Mouse (Mus musculus) lung, postnatal 14 days (tissue): ENCODE measurements around the gene Mrpl48.
"Not testable (repeated sequence)": the region's sequence is repeated elsewhere in the genome, so short reads cannot be mapped to it uniquely, and the experiment has no call there.

Experiments
- DNase-seq: peaks from one replicate; pipeline ENCODE4 v3.0.0; 2021

The Mrpl48 gene

GRCm38 (mm10) chr7:100582727-100583236 is 25.3 kb downstream of the Mrpl48 start:
- DNase-seq = peak; percentile 90

- no peak for DNase-seq
Observed at GRCm38 (mm10) chr7:100582235-100582634, 25.9 kb downstream of the Mrpl48 start.

- no peak for DNase-seq
Observed at GRCm38 (mm10) chr7:100578794-100579193, 29.3 kb downstream of the Mrpl48 start.

- DNase-seq = no peak
Observed at GRCm38 (mm10) chr7:100572704-100573103, 35.4 kb downstream of the Mrpl48 start.

- no peak for DNase-seq
Observed at GRCm38 (mm10) chr7:100572061-100572460, 36.0 kb downstream of the Mrpl48 start.

GRCm38 (mm10) chr7:100570930-100571715 is 37.0 kb downstream of the Mrpl48 start:
- no peak for DNase-seq

GRCm38 (mm10) chr7:100569907-100570306 is 38.2 kb downstream of the Mrpl48 start:
- no peak for DNase-seq

- not testable (repeated sequence) for DNase-seq
Observed at GRCm38 (mm10) chr7:100567238-100567637, 40.9 kb downstream of the Mrpl48 start.

- DNase-seq = no peak
Observed at GRCm38 (mm10) chr7:100561861-100562587, 46.1 kb downstream of the Mrpl48 start.

GRCm38 (mm10) chr7:100559331-100559730 is 48.8 kb downstream of the Mrpl48 start:
- no peak for DNase-seq

- DNase-seq = no peak
Observed at GRCm38 (mm10) chr7:100557241-100557640, 50.9 kb downstream of the Mrpl48 start.

GRCm38 (mm10) chr7:100555431-100555951 is 52.6 kb downstream of the Mrpl48 start:
- DNase-seq = no peak

GRCm38 (mm10) chr7:100554939-100555338 is 53.2 kb downstream of the Mrpl48 start:
- DNase-seq = no peak

- DNase-seq = peak; percentile 28
Observed at GRCm38 (mm10) chr7:100550338-100551007, 57.6 kb downstream of the Mrpl48 start.

GRCm38 (mm10) chr7:100549796-100550195 is 58.3 kb downstream of the Mrpl48 start:
- DNase-seq = no peak

- no peak for DNase-seq
Observed at GRCm38 (mm10) chr7:100547631-100548030, 60.5 kb downstream of the Mrpl48 start.

- DNase-seq = no peak
Observed at GRCm38 (mm10) chr7:100544437-100544836, 63.7 kb downstream of the Mrpl48 start.

GRCm38 (mm10) chr7:100539516-100539915 is 68.6 kb downstream of the Mrpl48 start:
- no peak for DNase-seq

GRCm38 (mm10) chr7:100537519-100537902 is 70.6 kb downstream of the Mrpl48 start:
- DNase-seq = no peak

GRCm38 (mm10) chr7:100536804-100537518 is 71.1 kb downstream of the Mrpl48 start, which contains the start of gene Coa4:
Gene Coa4, plus strand, starts transcription at chr7:100537071.
- DNase-seq = peak; percentile 82

- DNase-seq = no peak
Observed at GRCm38 (mm10) chr7:100535831-100536230, 72.3 kb downstream of the Mrpl48 start.

GRCm38 (mm10) chr7:100534216-100534615 is 73.9 kb downstream of the Mrpl48 start:
- DNase-seq = no peak
